Mouse (Mus musculus) adrenal gland, postnatal 36 days (tissue): ENCODE measurements at regions not wholly inside any gene's neighbourhood (a gene's known extent, or its start where the extent isn't known, plus 50 kb on each side); places are given as distances from the start of the nearest gene placed in this dataset.
"Not testable (repeated sequence)": the region's sequence is repeated elsewhere in the genome, so short reads cannot be mapped to it uniquely, and the experiment has no call there.

Experiments
- DNase-seq, 2 experiments: peaks; one replicate each; pipeline ENCODE4 v3.0.0; 2021; ENCODE audit warnings: mixed read lengths in 1 of 2

GRCm38 (mm10) chr15:90882349-90882748, 167.4 kb downstream of the Kif21a start:
- DNase-seq = not testable (repeated sequence)

GRCm38 (mm10) chr15:90869452-90869851, 180.3 kb downstream of the Kif21a start:
- DNase-seq = no peak

DNA sequence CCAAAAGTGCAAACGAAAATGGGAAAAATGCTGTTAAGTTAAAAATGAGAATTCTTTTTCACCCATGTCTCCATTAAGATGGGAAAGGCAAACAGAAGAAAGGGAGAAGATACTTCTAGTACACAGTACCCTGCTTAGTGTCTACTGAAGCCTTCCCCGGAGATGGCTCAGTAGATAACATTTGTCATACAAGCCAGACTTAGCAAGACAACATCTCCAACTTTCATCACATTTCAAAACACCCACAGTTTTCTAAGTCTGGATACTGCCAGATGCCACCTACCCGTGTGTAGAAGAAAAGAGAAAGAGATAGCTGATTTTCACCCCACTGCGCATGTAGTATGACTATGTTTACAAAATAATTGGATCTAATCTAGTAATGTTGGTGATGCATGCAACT, 174.5 kb upstream of the Cpne8 start:
- DNase-seq = not testable (repeated sequence)

DNA sequence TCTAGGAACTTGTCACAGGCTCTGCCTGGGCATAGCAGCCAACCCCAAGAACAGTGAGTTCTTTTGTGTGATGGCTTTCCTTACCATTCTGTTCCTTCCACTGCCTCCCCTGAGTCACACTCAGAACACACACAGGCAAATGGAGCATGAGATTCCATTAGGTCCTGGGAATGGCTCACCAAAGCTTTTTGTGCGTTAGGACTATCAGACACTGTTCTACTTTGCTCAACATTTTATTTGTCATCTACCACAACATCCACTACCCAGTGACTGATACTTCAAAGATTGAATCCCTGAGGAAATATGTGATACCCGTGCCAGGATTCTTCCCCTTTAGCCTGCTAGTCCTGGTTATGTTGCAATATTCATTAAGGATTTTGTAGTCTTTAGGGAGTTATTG, 172.8 kb upstream of the Cpne8 start:
- no peak for DNase-seq

DNA sequence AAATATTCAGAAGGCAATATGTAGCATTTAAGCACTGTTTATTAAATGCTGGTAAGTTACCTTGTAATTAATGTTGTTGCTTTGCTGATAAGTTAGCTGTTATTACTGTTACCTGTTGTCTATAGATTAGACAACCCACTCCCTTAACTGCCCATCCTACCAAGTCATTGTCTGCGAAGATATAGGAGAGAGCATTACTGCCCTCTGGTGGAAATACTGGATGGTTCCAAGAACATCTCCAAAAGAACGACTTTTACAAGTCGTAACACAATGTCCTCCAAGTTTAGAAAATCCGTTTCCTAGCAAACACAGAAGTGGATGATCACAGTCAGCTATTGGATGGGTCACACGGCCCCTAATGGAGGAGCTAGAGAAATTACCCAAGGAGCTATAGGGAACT, 162.2 kb upstream of the Cpne8 start:
- DNase-seq = peak in 1 of 2 experiments; percentile 10

- DNase-seq = no peak
Measured at GRCm38 (mm10) chr15:90835586-90835985, 156.4 kb upstream of the Cpne8 start.

DNA sequence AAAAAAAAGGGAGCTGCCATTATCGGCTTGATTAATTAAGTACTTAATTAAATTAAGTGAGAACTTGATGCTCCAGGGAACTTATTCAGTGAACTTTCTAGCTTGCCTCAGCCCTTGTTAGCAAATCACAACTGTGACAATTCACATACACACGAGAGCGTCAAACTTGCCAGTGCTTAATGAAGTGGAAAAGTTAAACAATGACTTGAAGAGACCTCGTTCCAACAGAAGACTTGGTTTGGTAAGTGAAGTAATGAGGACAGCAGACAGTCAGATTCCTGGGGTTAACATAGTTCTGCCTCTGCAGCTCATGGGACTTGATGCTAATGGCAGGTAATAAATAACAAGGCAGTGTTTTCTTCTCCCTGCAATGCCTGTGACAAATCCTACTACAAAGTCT, 148.6 kb upstream of the Cpne8 start:
- no peak for DNase-seq

GRCm38 (mm10) chr15:90822306-90822705, 143.1 kb upstream of the Cpne8 start:
- no peak for DNase-seq

GRCm38 (mm10) chr15:90819949-90820655, 140.9 kb upstream of the Cpne8 start:
- DNase-seq = no peak

- DNase-seq = no peak
Measured at GRCm38 (mm10) chr15:90818161-90818560, 138.9 kb upstream of the Cpne8 start.

GRCm38 (mm10) chr15:90813907-90814306, 134.7 kb upstream of the Cpne8 start:
- DNase-seq = no peak

DNA sequence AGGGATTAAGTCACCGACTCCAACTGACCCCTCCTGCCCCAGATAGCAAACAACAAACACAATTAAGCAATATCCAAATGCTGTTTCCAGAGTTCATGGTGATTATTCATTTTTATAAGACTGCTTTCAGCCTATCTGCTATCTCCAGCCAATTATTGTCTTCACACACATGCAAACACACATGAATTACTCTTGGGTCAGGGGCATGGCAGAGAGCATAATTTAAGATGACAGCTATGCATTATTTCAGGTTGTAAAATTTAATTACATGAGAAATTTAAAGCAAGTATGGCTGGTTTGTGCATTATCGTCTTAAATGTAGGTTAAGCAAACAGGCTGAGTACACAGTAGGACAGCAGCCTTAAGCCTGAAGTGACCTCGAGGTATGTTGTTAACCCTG, 131.1 kb upstream of the Cpne8 start:
- no peak for DNase-seq

- DNase-seq = no peak
Measured at GRCm38 (mm10) chr15:90808236-90808635, 129.0 kb upstream of the Cpne8 start.

DNA sequence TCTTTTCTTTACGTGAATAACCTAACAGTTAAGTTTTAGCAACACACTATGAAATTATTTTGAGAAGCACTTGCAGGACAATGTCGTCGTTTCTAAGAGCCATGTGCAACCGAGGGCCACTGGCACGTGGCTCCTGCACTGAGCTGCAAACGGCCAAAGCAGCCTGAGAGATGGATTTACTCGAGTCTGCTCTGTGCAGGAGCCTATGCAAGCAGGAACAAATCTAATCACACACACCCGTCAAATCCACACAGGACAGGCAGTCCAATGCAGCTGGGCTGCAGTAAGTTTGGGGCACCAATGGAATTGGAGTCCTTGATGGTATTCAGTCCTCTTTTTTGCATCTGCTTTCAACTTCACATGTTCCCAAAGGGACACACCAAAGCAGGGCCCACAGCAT, 118.8 kb upstream of the Cpne8 start:
- no peak for DNase-seq

GRCm38 (mm10) chr15:90789941-90790340, 110.7 kb upstream of the Cpne8 start:
- DNase-seq = no peak

- DNase-seq = no peak
Measured at GRCm38 (mm10) chr15:90784741-90785140, 105.5 kb upstream of the Cpne8 start.

GRCm38 (mm10) chr15:90767521-90767920, 88.3 kb upstream of the Cpne8 start:
- DNase-seq = no peak

GRCm38 (mm10) chr15:90764501-90764900, 85.3 kb upstream of the Cpne8 start:
- not testable (repeated sequence) for DNase-seq

DNA sequence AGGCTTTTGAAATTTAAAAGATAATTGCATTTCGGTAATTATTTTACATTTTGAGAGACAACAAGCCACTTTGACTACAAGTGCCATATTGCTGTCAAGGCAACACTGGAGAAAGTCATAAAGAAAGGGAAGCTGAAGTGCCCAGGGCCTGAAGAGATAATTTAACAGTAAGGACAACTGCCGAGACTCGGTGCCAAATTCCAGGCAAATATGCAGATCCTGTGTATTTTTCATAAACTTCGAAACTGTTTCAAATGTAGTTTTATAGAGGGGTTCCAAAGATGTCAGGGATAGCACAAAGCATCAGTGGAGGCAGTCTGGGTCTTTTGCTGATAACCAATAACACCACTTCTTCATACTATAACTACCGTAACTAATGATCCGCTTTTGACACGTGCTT, 54.7 kb upstream of the Cpne8 start:
- no peak for DNase-seq
